Mouse (Mus musculus) intestine, embryonic 15.5 days (tissue): ENCODE measurements at regions not wholly inside any gene's neighbourhood (a gene's known extent, or its start where the extent isn't known, plus 50 kb on each side); places are given as distances from the start of the nearest gene placed in this dataset.

Experiments used
- ATAC-seq: fragments of 200-750 bp; cut with Nextera tagmentation; 2 replicates; pipeline ENCODE4 v1.8.0; 2017; ENCODE audit warnings: moderate TSS enrichment, moderate library complexity
- H3K27ac ChIP-seq: fragments of 300-500 bp; sonication (generic); 2 replicates; pipeline ENCODE4 v1.5.1; 2015; ENCODE audit warnings: mild to moderate bottlenecking, inconsistent platforms
- H3K27me3 ChIP-seq: fragments of 300-500 bp; sonication (generic); replicated peaks from 2 replicates; pipeline ENCODE4 v1.6.1; 2015; ENCODE audit warnings: inconsistent platforms
- H3K36me3 ChIP-seq: fragments of 300-500 bp; sonication (generic); 2 replicates; pipeline ENCODE4 v1.6.1; 2015; ENCODE audit warnings: inconsistent platforms
- H3K4me1 ChIP-seq: fragments of 300-500 bp; sonication (generic); replicated peaks from 2 replicates; pipeline ENCODE4 v1.6.1; 2015; ENCODE audit warnings: inconsistent platforms
- H3K4me2 ChIP-seq: fragments of 300-500 bp; sonication (generic); replicated peaks from 2 replicates; pipeline ENCODE4 v1.6.1; 2015; ENCODE audit warnings: mild to moderate bottlenecking, inconsistent platforms
- H3K4me3 ChIP-seq: fragments of 300-500 bp; sonication (generic); replicated peaks from 2 replicates; pipeline ENCODE4 v1.5.1; 2015; ENCODE audit warnings: inconsistent platforms
- H3K9ac ChIP-seq: fragments of 300-500 bp; sonication (generic); 2 replicates; pipeline ENCODE4 v1.6.1; 2015; ENCODE audit warnings: inconsistent platforms
- H3K9me3 ChIP-seq: fragments of 300-500 bp; sonication (generic); 2 replicates; pipeline ENCODE4 v1.6.1; 2016; ENCODE audit warnings: inconsistent platforms
- WGBS: fragments of 180-500 bp; shearing (Covaris S2); methylation state at CpG from one replicate; pipeline ENCODE4 v1.1.7; 2015; 5-methylcytosine and 5-hydroxymethylcytosine counted together

GRCm38 (mm10) chr2:133499904-133500303 lies 52.1 kb upstream of the Bmp2 start:
- Histone ChIP-seq H3K36me3 (no peaks in the 10 kb centered on the region), H3K9ac (no peak overlapping the region), H3K4me2 (no peak overlapping the region), H3K4me3 (no peak overlapping the region), H3K4me1 (no peaks in the 10 kb centered on the region), H3K27me3 (no peaks in the 10 kb centered on the region), H3K27ac (no peak overlapping the region), H3K9me3 (no peaks in the 10 kb centered on the region)
- WGBS: 45% methylated on average over 3 of the region's 3 CpGs
- no peak for ATAC-seq
